Mouse (Mus musculus) erythroblast, embryonic 14.5 days (primary cell): ENCODE results near the gene Vcan. TPM values are rescaled to one million over a fixed set of nuclear protein-coding genes. Genes with fewer than 3 reads are reported as not detected.

ENCODE experiments used
- H3K27me3 ChIP-seq: 2 replicates; pipeline ENCODE4 v1.6.1; 2012; ENCODE audit warnings: inconsistent platforms; ENCODE audit not compliant: control insufficient read depth
- H3K36me3 ChIP-seq: 2 replicates; pipeline ENCODE4 v1.6.1; 2012; ENCODE audit warnings: mild to moderate bottlenecking, inconsistent platforms; ENCODE audit not compliant: control insufficient read depth
- H3K4me1 ChIP-seq: 2 replicates; pipeline ENCODE4 v1.6.1; 2012; ENCODE audit warnings: inconsistent platforms; ENCODE audit not compliant: control insufficient read depth
- H3K4me3 ChIP-seq: replicated peaks from 2 replicates; pipeline ENCODE3; 2012; ENCODE audit warnings: moderate library complexity, mild to moderate bottlenecking, inconsistent platforms
- H3K9me3 ChIP-seq: 2 replicates; pipeline ENCODE4 v1.6.1; 2012; ENCODE audit warnings: low read length, inconsistent platforms, mixed read lengths; ENCODE audit not compliant: control insufficient read depth
- GATA1 ChIP-seq: IDR thresholded peaks from 2 replicates; pipeline ENCODE4 v1.6.1; 2012; ENCODE audit warnings: low read length, inconsistent platforms, mixed read lengths
- TAL1 ChIP-seq: IDR thresholded peaks from 3 replicates; pipeline ENCODE4 v1.6.1; 2012; ENCODE audit warnings: low read length, inconsistent platforms, mixed read lengths
- polyA plus RNA-seq: library from polyadenylated mRNA; stranded (reverse); fragments of >175 nt; gene quantifications from 2 replicates; pipeline ENCODE4 v1.2.3, GENCODE M21; 2012

The Vcan gene
- polyA plus RNA-seq, 1 experiment: not detected

DNA sequence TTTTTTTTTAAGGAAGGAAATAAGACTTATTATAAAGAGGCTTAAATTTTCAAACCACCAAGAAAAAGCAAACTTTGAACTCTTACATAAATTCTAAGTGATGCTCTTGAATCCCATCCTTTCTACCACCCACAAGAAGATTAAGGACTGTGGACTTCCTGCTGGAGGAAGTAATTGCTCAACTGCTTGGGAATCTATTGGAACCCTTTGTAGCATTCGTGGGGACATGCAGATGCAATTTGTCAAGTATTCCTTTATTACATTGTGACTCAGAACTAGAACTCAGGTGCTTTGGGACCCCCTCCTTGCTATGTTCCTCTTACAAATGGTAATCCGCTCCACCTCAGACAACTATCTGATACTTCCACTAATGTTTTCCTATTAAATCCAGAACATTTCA is 4.0 kb downstream of the Vcan start:
- no peak for TF ChIP-seq TAL1
- TF ChIP-seq GATA1: no peak
- H3K9me3 ChIP-seq: no peaks in the 10 kb centered on the region; the same call in 1 of the 2 replicates
- H3K27me3 ChIP-seq: peaks cover 56% of the 10 kb centered on the region
- H3K36me3 ChIP-seq: no peaks in the 10 kb centered on the region
- H3K4me3 ChIP-seq: no peak overlapping the region
- peaks cover 12% of the 10 kb centered on the region for H3K4me1 ChIP-seq

DNA sequence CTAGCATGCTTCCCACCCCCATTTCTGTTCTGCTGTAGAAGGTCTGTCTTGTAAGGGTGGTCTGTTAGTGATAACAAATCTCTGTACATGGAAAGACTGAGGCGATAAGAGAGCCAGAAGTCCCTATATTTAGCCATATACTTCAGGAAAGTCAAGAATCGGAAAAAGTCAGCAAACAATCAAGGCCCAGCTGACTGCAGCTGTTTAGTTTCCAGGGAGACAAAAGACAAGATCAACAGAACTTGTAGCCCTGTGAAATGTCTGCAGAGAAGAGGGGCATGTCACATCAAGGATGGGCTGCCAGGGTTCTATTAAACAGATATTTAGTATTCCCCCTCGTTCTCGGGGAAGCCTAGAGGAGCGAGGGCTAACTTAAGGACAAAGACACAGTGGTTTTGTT is 7.2 kb downstream of the Vcan start:
- H3K4me1 ChIP-seq: peaks cover 8% of the 10 kb centered on the region
- no peaks in the 10 kb centered on the region for H3K9me3 ChIP-seq
- peaks cover 24% of the 10 kb centered on the region for H3K27me3 ChIP-seq
- no peak overlapping the region for H3K4me3 ChIP-seq
- TF ChIP-seq GATA1 (no peak), TAL1 (no peak)
- no peaks in the 10 kb centered on the region for H3K36me3 ChIP-seq

DNA sequence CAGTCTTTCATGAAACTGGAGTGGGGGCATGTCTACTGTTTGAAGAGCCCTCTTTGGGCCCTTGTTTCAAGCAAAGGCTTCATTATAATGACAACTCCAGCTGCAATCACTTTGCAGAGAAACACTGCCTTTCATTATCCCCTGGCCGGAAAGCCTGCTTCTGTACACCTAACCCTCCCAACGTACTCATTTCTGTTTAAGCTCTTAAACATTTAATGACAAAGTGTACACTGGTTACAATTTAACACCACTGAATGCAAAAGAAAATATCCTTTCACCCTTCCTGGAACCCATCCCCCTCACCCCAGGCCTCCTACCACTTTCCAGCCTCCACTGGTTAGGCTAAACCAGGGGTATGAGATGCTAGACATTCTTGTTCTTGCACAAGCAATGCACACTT is 15.8 kb downstream of the Vcan start:
- H3K9me3 ChIP-seq: no peaks in the 10 kb centered on the region
- H3K36me3 ChIP-seq: no peaks in the 10 kb centered on the region
- TF ChIP-seq TAL1: no peak
- TF ChIP-seq GATA1: no peak
- H3K27me3 ChIP-seq: no peaks in the 10 kb centered on the region
- H3K4me1 ChIP-seq: no peaks in the 10 kb centered on the region
- no peak overlapping the region for H3K4me3 ChIP-seq

DNA sequence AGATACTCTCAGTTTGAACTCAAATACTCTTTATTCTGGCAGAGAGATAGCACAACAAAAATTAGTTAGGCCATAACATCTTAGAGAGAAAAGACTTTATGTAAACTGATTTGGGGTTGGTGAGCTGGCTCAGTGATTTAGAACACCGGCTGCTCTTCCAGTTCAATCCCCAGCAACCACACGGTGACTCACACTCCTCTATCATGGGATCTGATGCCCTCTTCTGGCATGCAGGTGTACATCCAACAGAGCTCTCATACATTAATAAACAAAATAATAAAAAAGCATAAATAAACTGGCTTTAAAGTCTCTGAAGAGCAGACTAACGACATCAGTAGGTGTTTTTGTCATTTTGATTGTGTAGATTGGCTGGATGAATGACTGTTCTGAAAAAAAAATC is 21.8 kb downstream of the Vcan start:
- TF ChIP-seq TAL1 (no peak), GATA1 (no peak)
- H3K9me3 ChIP-seq: no peaks in the 10 kb centered on the region

DNA sequence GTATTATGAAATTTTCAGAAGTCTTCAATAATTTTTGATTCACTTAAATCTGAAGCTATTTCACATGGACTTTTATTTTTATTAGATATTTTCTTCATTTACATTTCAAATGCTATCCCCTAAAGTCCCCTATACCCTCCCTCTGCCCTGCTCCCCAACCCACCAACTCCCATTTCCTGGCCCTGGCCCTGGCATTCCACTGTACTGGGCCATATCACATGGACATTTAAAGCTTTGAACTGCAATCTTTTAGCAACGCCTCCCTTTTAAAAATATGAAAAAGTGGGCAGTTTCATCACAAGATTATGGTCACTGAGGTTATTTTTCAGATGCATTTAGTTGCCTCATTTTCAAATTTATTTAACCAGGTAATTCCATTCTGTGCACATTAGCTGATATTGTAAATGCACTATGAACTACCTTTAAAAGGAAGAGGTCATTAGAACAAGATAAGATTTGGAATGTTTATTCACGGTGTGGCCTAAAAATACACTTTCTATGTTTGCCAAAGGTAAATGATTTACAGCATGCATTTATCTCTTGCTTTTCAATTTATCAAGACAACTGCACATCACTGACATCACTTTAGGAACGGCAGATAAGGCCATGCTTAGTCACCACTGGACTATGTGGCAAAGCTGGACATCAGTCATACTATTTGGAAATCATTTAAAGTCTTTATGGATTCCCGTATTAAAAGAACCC is 32.7 kb downstream of the Vcan start:
- no peaks in the 10 kb centered on the region for H3K27me3 ChIP-seq
- TF ChIP-seq TAL1 (no peak), GATA1 (no peak)
- H3K9me3 ChIP-seq: no peaks in the 10 kb centered on the region
- H3K4me3 ChIP-seq: no peak overlapping the region
- H3K4me1 ChIP-seq: no peaks in the 10 kb centered on the region
- no peaks in the 10 kb centered on the region for H3K36me3 ChIP-seq

More for the DNA sequence above, 21.8 kb downstream of the Vcan start:
- H3K36me3 ChIP-seq: no peaks in the 10 kb centered on the region
- no peaks in the 10 kb centered on the region for H3K27me3 ChIP-seq
- H3K4me3 ChIP-seq: no peak overlapping the region
- no peaks in the 10 kb centered on the region for H3K4me1 ChIP-seq

DNA sequence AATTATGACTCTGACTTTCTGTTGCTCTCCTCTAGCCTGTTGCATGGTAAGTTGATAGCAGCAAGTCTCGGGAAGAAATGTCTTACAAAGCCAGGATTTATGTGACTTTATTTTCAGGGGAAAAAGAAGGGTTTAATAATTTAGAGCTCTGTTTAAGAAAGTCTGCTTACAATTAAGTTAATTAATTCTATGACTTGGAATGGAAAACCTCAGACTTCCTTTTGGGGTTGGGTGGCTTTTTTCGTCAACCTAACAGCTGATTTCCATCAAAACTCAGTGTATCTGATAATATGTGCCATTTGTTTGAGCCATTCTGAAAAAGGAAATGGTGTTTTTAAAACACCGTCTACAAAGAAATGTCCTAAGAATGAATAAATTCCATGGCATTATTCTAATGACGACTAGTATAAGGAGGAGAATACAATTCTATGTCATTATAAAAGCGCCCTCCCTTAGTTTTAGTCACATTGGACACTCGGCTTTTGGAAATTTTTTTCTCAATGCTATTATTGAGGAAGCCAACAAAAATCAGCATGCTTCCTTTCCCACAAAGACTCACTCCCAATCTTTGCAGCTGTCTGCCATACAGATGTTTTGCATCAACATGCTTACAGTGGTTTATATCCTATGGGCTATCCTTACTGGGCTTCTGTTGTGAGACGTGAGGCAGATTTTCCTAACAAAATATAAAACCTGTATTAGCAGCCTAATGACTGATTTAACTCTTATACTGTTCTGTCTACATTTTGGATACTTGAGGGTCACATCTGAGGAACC is 34.0 kb downstream of the Vcan start:
- Histone ChIP-seq H3K4me3 (no peak overlapping the region), H3K27me3 (no peaks in the 10 kb centered on the region), H3K4me1 (no peaks in the 10 kb centered on the region), H3K36me3 (no peaks in the 10 kb centered on the region), H3K9me3 (no peaks in the 10 kb centered on the region)
- TF ChIP-seq TAL1 (no peak), GATA1 (no peak)

DNA sequence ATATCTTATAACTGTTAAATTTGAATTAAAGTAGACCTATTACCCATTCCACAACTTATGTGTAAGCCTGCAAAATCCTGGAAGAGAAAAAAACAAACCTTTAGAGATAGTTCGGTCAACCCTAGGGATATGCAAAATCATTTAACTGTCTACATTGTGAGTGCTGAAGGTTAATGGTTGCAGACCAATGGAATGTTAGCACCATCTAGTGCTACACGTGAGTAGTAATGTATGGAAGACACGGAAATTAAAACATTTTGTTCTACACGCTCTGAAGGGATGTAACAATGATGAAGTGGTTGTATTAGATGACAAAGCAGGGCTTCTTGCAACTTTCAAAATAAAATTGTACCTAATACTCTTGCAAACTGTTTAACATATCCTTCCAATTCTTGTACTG is 39.9 kb downstream of the Vcan start:
- Histone ChIP-seq H3K27me3 (no peaks in the 10 kb centered on the region), H3K36me3 (no peaks in the 10 kb centered on the region), H3K4me1 (no peaks in the 10 kb centered on the region), H3K4me3 (no peak overlapping the region), H3K9me3 (no peaks in the 10 kb centered on the region)
- no peak for TF ChIP-seq TAL1
- TF ChIP-seq GATA1: no peak

DNA sequence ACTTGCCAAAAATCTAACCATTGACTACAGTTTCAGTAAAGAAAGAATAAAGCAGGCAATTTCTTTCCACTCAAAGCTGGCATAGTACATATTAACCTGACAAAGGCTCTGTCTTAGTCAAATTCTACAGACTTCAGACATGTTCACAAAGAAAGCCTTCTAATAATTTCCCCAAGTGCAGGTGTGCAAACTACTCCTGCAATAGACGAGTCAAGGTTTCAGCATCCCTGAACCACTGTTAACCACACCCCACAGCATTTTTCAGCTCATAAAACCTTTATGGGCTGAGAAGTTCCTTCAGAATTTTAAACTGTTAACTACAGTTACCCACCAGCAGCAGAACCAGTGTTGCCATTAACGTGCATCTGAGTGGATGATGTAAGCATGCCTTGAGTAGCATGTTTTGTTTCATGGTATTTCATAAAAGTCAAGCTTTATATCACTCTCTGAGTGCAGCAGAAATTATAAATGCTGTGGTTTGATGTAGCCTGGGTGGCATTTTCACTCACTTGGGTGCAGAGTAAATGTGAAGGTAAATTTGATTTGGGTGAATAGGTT is 42.2 kb downstream of the Vcan start:
- H3K4me3 ChIP-seq: no peak overlapping the region
- H3K36me3 ChIP-seq: no peaks in the 10 kb centered on the region

DNA sequence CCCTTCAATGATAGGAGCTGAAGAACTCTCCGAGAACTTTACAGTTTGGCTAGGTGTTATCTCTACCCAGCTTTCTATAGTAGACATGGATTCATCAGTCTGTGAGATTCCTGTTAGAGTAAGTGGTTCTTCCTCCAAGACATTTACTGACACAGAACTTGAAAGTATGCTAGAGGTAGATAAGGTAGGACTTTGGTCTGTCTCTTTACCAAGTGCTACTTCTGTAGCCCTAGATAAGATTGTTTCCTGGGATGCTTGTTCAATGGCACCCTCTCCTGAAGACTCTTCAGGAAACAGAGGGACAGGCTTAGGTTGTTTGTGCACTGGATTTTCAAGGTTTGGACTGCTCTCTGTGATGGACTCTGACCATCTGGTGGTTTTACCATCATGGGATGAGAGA is 49.7 kb downstream of the Vcan start:
- no peak for TF ChIP-seq GATA1
- TF ChIP-seq TAL1: no peak
- Histone ChIP-seq H3K4me3 (no peak overlapping the region), H3K9me3 (no peaks in the 10 kb centered on the region), H3K36me3 (no peaks in the 10 kb centered on the region), H3K4me1 (no peaks in the 10 kb centered on the region), H3K27me3 (no peaks in the 10 kb centered on the region)

More for the DNA sequence above, 42.2 kb downstream of the Vcan start:
- Histone ChIP-seq H3K27me3 (no peaks in the 10 kb centered on the region), H3K4me1 (no peaks in the 10 kb centered on the region), H3K9me3 (no peaks in the 10 kb centered on the region)
- TF ChIP-seq GATA1 (no peak), TAL1 (no peak)
